Mouse (Mus musculus): ENCODE data around the gene Panx1. TPM values are rescaled to one million over a fixed set of nuclear protein-coding genes. Genes with fewer than 3 reads are reported as not detected.

The Panx1 gene
- polyA plus RNA-seq (2015; fragmentation: Illumina TruSeq; extraction: RNeasy Lipid Tissue Mini Kit (QIAGEN cat#74804); ENCODE audit: low read depth, low replicate concordance) = 28.1 TPM

DNA sequence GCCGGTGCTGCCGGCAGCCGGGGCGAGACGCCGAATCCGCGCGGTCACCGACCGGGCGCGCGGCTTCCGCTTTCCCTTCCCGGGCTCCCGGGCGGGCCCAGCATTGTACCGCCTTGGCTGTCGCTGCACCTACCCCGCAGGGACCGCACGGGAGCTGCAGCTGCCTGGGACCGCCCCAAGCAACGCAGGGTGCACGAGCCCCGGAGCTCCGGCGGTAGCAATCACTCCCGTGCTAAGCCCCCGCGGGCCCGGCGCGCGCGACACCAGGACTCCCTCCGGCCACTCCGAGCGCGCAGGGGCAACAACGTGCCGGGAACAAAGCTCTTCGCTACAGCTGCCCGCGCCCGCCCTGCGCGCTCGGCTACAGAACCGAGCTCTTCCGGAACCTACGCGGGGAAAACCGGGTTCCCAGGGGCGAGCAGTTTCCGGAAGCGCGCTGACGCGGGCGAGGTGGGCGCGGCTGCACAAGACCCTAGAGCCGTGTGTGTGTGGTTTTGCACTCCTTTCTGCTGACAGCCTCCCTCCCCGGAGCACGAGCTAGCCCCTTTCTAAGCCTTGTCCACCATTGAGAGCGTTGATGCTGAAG lies at the start of gene Panx1:
TSS of gene Panx1 (minus strand) at position 395 of the 586 bp plus-strand sequence.

Other genes starting within 250 kb of the Panx1 start
- 18.9 TPM for gene Gpr83, start 185.3 kb downstream of the Panx1 start, polyA plus RNA-seq (2015; fragmentation: Illumina TruSeq; extraction: RNeasy Lipid Tissue Mini Kit (QIAGEN cat#74804); ENCODE audit: low read depth, low replicate concordance)
- not detected for gene Izumo1r, start 141.5 kb downstream of the Panx1 start, polyA plus RNA-seq (2015; fragmentation: Illumina TruSeq; extraction: RNeasy Lipid Tissue Mini Kit (QIAGEN cat#74804); ENCODE audit: low read depth, low replicate concordance)
- gene Hephl1, start 66.6 kb upstream of the Panx1 start, polyA plus RNA-seq (2015; fragmentation: Illumina TruSeq; extraction: RNeasy Lipid Tissue Mini Kit (QIAGEN cat#74804); ENCODE audit: low read depth, low replicate concordance) = not detected
- 16.1 TPM for gene Vstm5, start 193.6 kb upstream of the Panx1 start, polyA plus RNA-seq (2015; fragmentation: Illumina TruSeq; extraction: RNeasy Lipid Tissue Mini Kit (QIAGEN cat#74804); ENCODE audit: low read depth, low replicate concordance)
- gene Med17, start 234.5 kb upstream of the Panx1 start, polyA plus RNA-seq (2015; fragmentation: Illumina TruSeq; extraction: RNeasy Lipid Tissue Mini Kit (QIAGEN cat#74804); ENCODE audit: low read depth, low replicate concordance) = 33.2 TPM

All from brain, adult 10 weeks (tissue).